Mouse (Mus musculus): ENCODE data around the gene Smdt1.
"Not testable (repeated sequence)": the region's sequence is repeated elsewhere in the genome, so short reads cannot be mapped to it uniquely, and the experiment has no call there.

Smdt1 gene

GRCm38 (mm10) chr15:82343368-82344287 lies 4.9 kb downstream of the Smdt1 start:
- DNase-seq (ENCODE audit: low spot score in 2 of 2), result no peak

GRCm38 (mm10) chr15:82344971-82345370 lies 6.2 kb downstream of the Smdt1 start:
- no peak for DNase-seq (ENCODE audit: low spot score in 2 of 2)

GRCm38 (mm10) chr15:82345820-82346470 lies 7.2 kb downstream of the Smdt1 start:
- DNase-seq (ENCODE audit: low spot score in 2 of 2), result peak; percentile 96 to 97

GRCm38 (mm10) chr15:82346580-82347302 lies 8.0 kb downstream of the Smdt1 start:
- no peak for DNase-seq (ENCODE audit: low spot score in 2 of 2)

GRCm38 (mm10) chr15:82347303-82347676 lies 8.5 kb downstream of the Smdt1 start:
- no peak for DNase-seq (ENCODE audit: low spot score in 2 of 2)

GRCm38 (mm10) chr15:82347852-82348251 lies 9.1 kb downstream of the Smdt1 start:
- DNase-seq (ENCODE audit: low spot score in 2 of 2), result no peak

- no peak for DNase-seq (ENCODE audit: low spot score in 2 of 2)
Measured at GRCm38 (mm10) chr15:82348258-82348998, 9.7 kb downstream of the Smdt1 start.

- DNase-seq (ENCODE audit: low spot score in 2 of 2), result no peak
Measured at GRCm38 (mm10) chr15:82348999-82349341, 10.2 kb downstream of the Smdt1 start.

- no peak for DNase-seq (ENCODE audit: low spot score in 2 of 2)
Measured at GRCm38 (mm10) chr15:82350349-82350748, 11.6 kb downstream of the Smdt1 start.

- DNase-seq (ENCODE audit: low spot score in 2 of 2), result no peak
Measured at GRCm38 (mm10) chr15:82351480-82351879, 12.7 kb downstream of the Smdt1 start.

GRCm38 (mm10) chr15:82353078-82353744 lies 14.5 kb downstream of the Smdt1 start:
- DNase-seq (ENCODE audit: low spot score in 2 of 2), result no peak

- no peak for DNase-seq (ENCODE audit: low spot score in 2 of 2)
Measured at GRCm38 (mm10) chr15:82353745-82354113, 15.0 kb downstream of the Smdt1 start.

GRCm38 (mm10) chr15:82354126-82354945 lies 15.6 kb downstream of the Smdt1 start, which contains the start of gene Ndufa6:
Ndufa6 (minus strand) TSS chr15:82354322.
- peak; percentile 93 to 96 for DNase-seq (ENCODE audit: low spot score in 2 of 2)

- no peak for DNase-seq (ENCODE audit: low spot score in 2 of 2)
Measured at GRCm38 (mm10) chr15:82358431-82359260, 19.9 kb downstream of the Smdt1 start.

- no peak for DNase-seq (ENCODE audit: low spot score in 2 of 2)
Measured at GRCm38 (mm10) chr15:82361459-82362018, 22.8 kb downstream of the Smdt1 start.

- DNase-seq (ENCODE audit: low spot score in 2 of 2), result no peak
Measured at GRCm38 (mm10) chr15:82362234-82362633, 23.5 kb downstream of the Smdt1 start.

GRCm38 (mm10) chr15:82363801-82364200 lies 25.0 kb downstream of the Smdt1 start:
- not testable (repeated sequence) for DNase-seq (ENCODE audit: low spot score in 2 of 2)

- not testable (repeated sequence) for DNase-seq (ENCODE audit: low spot score in 2 of 2)
Measured at GRCm38 (mm10) chr15:82364561-82364960, 25.8 kb downstream of the Smdt1 start.

- no peak for DNase-seq (ENCODE audit: low spot score in 2 of 2)
Measured at GRCm38 (mm10) chr15:82368146-82368545, 29.4 kb downstream of the Smdt1 start.
